Mouse (Mus musculus): ENCODE measurements at regions not wholly inside any gene's neighbourhood (a gene's known extent, or its start where the extent isn't known, plus 50 kb on each side); places are given as distances from the start of the nearest gene placed in this dataset.
A peak's percentile ranks its signal among the peaks of the same experiment; 100 is the strongest.

DNA sequence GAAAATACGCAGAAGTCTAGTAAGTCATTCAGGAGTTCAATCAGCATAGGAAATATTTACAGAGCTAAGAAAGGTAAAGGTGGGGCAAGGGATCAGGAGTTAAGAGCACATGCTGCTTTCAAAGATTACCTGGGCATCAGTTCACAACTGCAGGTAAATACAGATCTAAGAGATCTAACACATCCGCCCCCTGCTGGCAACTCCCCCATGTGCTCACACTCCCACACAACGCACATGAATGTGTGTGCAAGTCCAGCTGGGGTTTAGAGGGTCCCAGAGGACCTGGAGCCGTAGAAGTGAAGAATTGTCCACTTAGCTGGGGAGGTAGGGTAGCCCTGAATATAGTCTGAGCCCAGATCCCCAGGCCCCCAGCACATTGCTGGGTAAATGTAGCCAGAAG is 219.5 kb downstream of the Irx2 start:
- DNase-seq (ENCODE audit: low spot score): no peak
- Histone ChIP-seq H3K9ac (ENCODE audit: low read depth, low read length) (no peak overlapping the region), H3K4me3 (ENCODE audit: low read depth, low read length) (no peak overlapping the region), H3K27ac (ENCODE audit: low read depth, low read length) (no peak overlapping the region), H3K36me3 (ENCODE audit: control insufficient read depth, insufficient read depth, low read length) (no peaks in the 10 kb centered on the region), H3K4me2 (replicated peaks; ENCODE audit: low read depth, low read length) (no peak overlapping the region), H3K4me1 (replicated peaks; ENCODE audit: control insufficient read depth, insufficient read depth, low read length) (no peaks in the 10 kb centered on the region; the same call in 1 of the 2 replicates), H3K9me3 (ENCODE audit: control insufficient read depth, low read length) (no peaks in the 10 kb centered on the region), H3K27me3 (ENCODE audit: control insufficient read depth, insufficient read depth, low read length) (no peaks in the 10 kb centered on the region)
- 68% methylated on average over 4 of the region's 4 CpGs for WGBS
- no peak for ATAC-seq (ENCODE audit: low FRiP score)

DNA sequence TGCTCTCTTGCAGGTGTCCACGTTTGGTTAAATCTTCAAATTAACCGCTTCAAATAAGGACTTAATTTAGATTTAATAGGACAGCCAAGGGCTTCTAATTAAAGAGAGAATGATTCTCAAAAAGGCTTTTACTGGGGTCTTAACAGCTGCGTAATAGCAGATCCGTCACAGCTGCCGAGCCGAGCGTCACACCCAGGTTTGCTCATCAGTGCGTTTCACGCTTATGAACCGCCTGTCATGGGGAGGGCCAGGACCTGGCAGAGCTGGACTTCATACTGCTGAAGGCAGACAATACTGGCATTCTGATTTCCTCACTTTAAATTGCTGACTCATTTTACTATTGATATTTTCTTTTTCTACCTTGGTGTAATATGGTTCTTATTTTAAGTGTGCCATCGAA is 221.2 kb downstream of the Irx2 start:
- ATAC-seq (ENCODE audit: low FRiP score) (no peak), DNase-seq (ENCODE audit: low spot score) (no peak)
- Histone ChIP-seq H3K4me3 (ENCODE audit: low read depth, low read length) (no peak overlapping the region), H3K9ac (ENCODE audit: low read depth, low read length) (no peak overlapping the region), H3K36me3 (ENCODE audit: control insufficient read depth, insufficient read depth, low read length) (no peaks in the 10 kb centered on the region), H3K4me1 (replicated peaks; ENCODE audit: control insufficient read depth, insufficient read depth, low read length) (no peaks in the 10 kb centered on the region; the same call in 1 of the 2 replicates), H3K27ac (ENCODE audit: low read depth, low read length) (no peak overlapping the region), H3K9me3 (ENCODE audit: control insufficient read depth, low read length) (no peaks in the 10 kb centered on the region), H3K4me2 (replicated peaks; ENCODE audit: low read depth, low read length) (no peak overlapping the region), H3K27me3 (ENCODE audit: control insufficient read depth, insufficient read depth, low read length) (no peaks in the 10 kb centered on the region)
- WGBS: 55% methylated on average over 11 of the region's 11 CpGs

DNA sequence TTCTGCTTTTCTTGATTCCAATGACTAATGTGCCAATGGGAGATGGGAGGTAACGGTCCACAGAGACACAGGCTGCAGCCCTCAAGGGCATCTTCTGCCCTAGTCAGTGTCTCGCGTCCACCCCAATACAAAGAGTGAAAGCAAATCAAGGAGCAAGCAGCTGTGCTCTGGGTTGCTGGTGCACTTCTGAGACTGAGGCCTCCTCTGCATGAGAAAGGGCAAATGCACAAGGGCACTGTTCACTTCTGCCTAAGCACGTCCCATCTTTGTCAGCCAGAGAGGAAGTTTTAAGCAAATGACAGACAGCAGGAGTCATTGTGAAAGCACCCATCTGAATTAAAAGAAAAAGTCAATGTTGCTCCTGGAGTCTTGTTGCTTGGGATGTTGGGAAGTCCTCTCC is 224.3 kb downstream of the Irx2 start:
- Histone ChIP-seq H3K9me3 (ENCODE audit: control insufficient read depth, low read length) (no peaks in the 10 kb centered on the region), H3K4me2 (replicated peaks; ENCODE audit: low read depth, low read length) (no peak overlapping the region), H3K36me3 (ENCODE audit: control insufficient read depth, insufficient read depth, low read length) (no peaks in the 10 kb centered on the region), H3K27ac (ENCODE audit: low read depth, low read length) (no peak overlapping the region), H3K27me3 (ENCODE audit: control insufficient read depth, insufficient read depth, low read length) (no peaks in the 10 kb centered on the region), H3K4me1 (replicated peaks; ENCODE audit: control insufficient read depth, insufficient read depth, low read length) (no peaks in the 10 kb centered on the region; the same call in 1 of the 2 replicates), H3K4me3 (ENCODE audit: low read depth, low read length) (no peak overlapping the region), H3K9ac (ENCODE audit: low read depth, low read length) (no peak overlapping the region)
- ATAC-seq (ENCODE audit: low FRiP score): no peak
- DNase-seq (ENCODE audit: low spot score): no peak
- 50% methylated on average over 4 of the region's 4 CpGs for WGBS

DNA sequence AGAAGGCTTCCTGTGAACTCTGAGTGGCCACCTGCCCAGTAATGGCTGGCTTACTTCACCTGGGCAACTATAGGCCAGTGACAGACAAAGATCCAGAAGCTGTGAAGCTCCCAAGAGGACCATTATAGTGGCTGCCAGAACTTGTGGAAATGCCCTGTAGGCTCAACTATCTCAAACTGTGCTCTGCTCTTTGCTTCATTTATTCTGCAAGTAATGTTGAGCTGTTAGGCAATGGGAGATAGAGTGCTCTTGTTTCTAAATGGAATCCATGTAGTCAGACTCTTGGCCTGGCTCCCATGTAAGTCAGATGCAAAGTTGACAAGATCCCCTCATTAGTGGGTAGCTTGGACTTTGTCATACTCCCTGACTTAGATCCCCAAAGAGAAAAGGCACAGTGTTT is 247.3 kb downstream of the Irx2 start:
- no peak for DNase-seq (ENCODE audit: low spot score)

DNA sequence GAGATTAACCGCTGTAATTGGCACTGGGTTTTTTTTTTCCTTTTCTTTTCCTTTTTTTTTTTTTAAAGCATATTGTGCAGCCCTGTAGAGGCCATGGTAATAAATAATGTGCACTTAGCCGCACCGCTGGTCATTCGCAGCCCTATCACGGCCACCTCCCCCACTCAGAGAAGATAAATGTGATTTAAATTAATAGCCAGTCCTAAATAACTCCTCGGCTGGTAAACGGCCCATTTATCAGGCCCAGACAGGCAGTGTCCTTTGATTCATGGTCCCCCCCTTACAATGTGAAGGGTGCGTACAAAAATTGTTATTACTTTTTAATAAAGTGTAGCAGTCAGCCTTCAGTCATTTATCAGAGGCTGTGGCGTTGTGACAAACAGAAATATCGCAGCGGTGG is 266.4 kb downstream of the Irx2 start:
- no peaks in the 10 kb centered on the region for H3K9me3 ChIP-seq (ENCODE audit: control insufficient read depth, low read length)
- no peak overlapping the region for H3K4me2 ChIP-seq (replicated peaks; ENCODE audit: low read depth, low read length)
- peaks cover 13% of the 10 kb centered on the region for H3K27me3 ChIP-seq (ENCODE audit: control insufficient read depth, insufficient read depth, low read length)
- peak; percentile 37 for DNase-seq (ENCODE audit: low spot score)
- WGBS: 55% methylated on average over 11 of the region's 11 CpGs
- no peak overlapping the region for H3K27ac ChIP-seq (ENCODE audit: low read depth, low read length)
- no peaks in the 10 kb centered on the region for H3K4me1 ChIP-seq (replicated peaks; ENCODE audit: control insufficient read depth, insufficient read depth, low read length)
- ATAC-seq (ENCODE audit: low FRiP score): peak; percentile 60
- H3K4me3 ChIP-seq (ENCODE audit: low read depth, low read length): no peak overlapping the region
- no peaks in the 10 kb centered on the region for H3K36me3 ChIP-seq (ENCODE audit: control insufficient read depth, insufficient read depth, low read length)
- no peak overlapping the region for H3K9ac ChIP-seq (ENCODE audit: low read depth, low read length)

More for the DNA sequence above, 247.3 kb downstream of the Irx2 start:
- Histone ChIP-seq H3K27me3 (ENCODE audit: control insufficient read depth, insufficient read depth, low read length) (no peaks in the 10 kb centered on the region), H3K9me3 (ENCODE audit: control insufficient read depth, low read length) (no peaks in the 10 kb centered on the region), H3K9ac (ENCODE audit: low read depth, low read length) (no peak overlapping the region), H3K36me3 (ENCODE audit: control insufficient read depth, insufficient read depth, low read length) (no peaks in the 10 kb centered on the region), H3K4me1 (replicated peaks; ENCODE audit: control insufficient read depth, insufficient read depth, low read length) (no peaks in the 10 kb centered on the region), H3K4me2 (replicated peaks; ENCODE audit: low read depth, low read length) (no peak overlapping the region), H3K27ac (ENCODE audit: low read depth, low read length) (no peak overlapping the region), H3K4me3 (ENCODE audit: low read depth, low read length) (no peak overlapping the region)
- ATAC-seq (ENCODE audit: low FRiP score): no peak

DNA sequence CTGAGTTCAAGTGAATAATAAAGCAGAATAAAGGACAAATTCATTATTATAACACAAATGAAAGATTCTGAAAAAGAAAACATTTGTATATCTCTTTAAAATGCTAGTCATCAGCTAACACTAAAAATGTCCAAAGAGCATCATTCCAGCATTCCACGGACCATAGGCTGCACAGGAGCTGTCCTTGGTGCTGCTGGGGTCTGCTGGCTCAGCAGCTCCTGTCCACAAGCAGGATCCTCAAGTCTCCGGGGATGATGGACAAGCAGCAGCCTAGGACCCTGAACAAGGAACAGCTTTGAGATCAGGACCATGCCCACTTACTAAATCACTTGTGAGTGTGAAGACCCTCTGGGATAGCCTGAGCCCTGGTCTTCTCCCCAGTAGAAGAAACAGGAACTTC is 274.0 kb downstream of the Irx2 start:
- Histone ChIP-seq H3K9me3 (ENCODE audit: control insufficient read depth, low read length) (no peaks in the 10 kb centered on the region), H3K27ac (ENCODE audit: low read depth, low read length) (no peak overlapping the region), H3K4me3 (ENCODE audit: low read depth, low read length) (no peak overlapping the region), H3K27me3 (ENCODE audit: control insufficient read depth, insufficient read depth, low read length) (peaks cover 3% of the 10 kb centered on the region; the same call in 1 of the 2 replicates), H3K36me3 (ENCODE audit: control insufficient read depth, insufficient read depth, low read length) (no peaks in the 10 kb centered on the region), H3K4me1 (replicated peaks; ENCODE audit: control insufficient read depth, insufficient read depth, low read length) (no peaks in the 10 kb centered on the region), H3K9ac (ENCODE audit: low read depth, low read length) (no peak overlapping the region), H3K4me2 (replicated peaks; ENCODE audit: low read depth, low read length) (no peak overlapping the region)
- ATAC-seq (ENCODE audit: low FRiP score) (no peak), DNase-seq (ENCODE audit: low spot score) (peak; percentile 57)
- 41% methylated on average over 2 of the region's 2 CpGs for WGBS

DNA sequence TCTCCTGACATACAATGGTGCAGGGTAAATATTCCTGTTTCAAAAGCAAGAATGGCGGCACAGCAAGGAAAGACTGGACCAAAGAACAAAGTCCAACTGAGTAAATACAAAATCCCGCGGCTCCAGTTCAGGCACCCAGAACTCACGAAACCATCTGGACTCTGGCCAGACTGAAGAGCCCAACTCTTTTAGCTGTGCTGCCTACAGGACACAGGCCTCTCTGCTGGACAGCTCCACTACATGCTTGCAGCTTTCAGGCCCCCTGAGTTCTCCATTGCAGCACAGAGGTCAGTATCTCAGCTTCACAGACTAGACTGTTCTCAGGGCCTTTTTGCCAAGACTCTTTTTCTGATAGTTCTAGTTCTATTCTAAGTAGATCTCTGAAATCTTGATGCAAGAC is 290.3 kb downstream of the Irx2 start:
- DNase-seq (ENCODE audit: low spot score) (no peak), ATAC-seq (ENCODE audit: low FRiP score) (no peak)
- Histone ChIP-seq H3K27me3 (ENCODE audit: control insufficient read depth, insufficient read depth, low read length) (no peaks in the 10 kb centered on the region), H3K9ac (ENCODE audit: low read depth, low read length) (no peak overlapping the region), H3K4me3 (ENCODE audit: low read depth, low read length) (no peak overlapping the region), H3K27ac (ENCODE audit: low read depth, low read length) (no peak overlapping the region), H3K36me3 (ENCODE audit: control insufficient read depth, insufficient read depth, low read length) (no peaks in the 10 kb centered on the region), H3K4me2 (replicated peaks; ENCODE audit: low read depth, low read length) (no peak overlapping the region), H3K9me3 (ENCODE audit: control insufficient read depth, low read length) (no peaks in the 10 kb centered on the region), H3K4me1 (replicated peaks; ENCODE audit: control insufficient read depth, insufficient read depth, low read length) (no peaks in the 10 kb centered on the region)
- WGBS: 89% methylated on average over 4 of the region's 4 CpGs

DNA sequence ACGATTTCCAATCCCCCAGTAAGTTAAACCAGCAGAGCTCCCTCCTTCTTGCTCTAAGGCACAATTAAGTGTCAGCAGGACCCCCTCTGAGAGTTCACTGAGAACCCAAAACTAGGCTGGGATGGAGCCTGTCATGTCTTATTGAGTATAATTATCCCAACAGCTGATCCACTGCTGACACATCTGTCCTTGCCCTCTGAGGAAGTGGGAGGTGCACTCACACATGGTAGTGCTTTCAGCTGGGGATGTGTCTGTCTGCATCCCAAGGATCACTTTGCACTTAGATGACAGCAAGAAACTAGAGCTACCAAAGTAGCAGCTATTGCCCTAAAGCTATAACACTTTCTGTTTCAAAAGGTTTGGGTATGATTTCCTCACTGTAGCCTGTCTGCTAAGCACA is 291.7 kb downstream of the Irx2 start:
- H3K27me3 ChIP-seq (ENCODE audit: control insufficient read depth, insufficient read depth, low read length): no peaks in the 10 kb centered on the region
- no peaks in the 10 kb centered on the region for H3K9me3 ChIP-seq (ENCODE audit: control insufficient read depth, low read length)
- H3K27ac ChIP-seq (ENCODE audit: low read depth, low read length): no peak overlapping the region
- no peaks in the 10 kb centered on the region for H3K36me3 ChIP-seq (ENCODE audit: control insufficient read depth, insufficient read depth, low read length)
- no peaks in the 10 kb centered on the region for H3K4me1 ChIP-seq (replicated peaks; ENCODE audit: control insufficient read depth, insufficient read depth, low read length)
- ATAC-seq (ENCODE audit: low FRiP score) (no peak), DNase-seq (ENCODE audit: low spot score) (no peak)
- no peak overlapping the region for H3K9ac ChIP-seq (ENCODE audit: low read depth, low read length)
- no peak overlapping the region for H3K4me3 ChIP-seq (ENCODE audit: low read depth, low read length)
- 48% methylated on average over 1 of the region's 1 CpGs for WGBS
- no peak overlapping the region for H3K4me2 ChIP-seq (replicated peaks; ENCODE audit: low read depth, low read length)

DNA sequence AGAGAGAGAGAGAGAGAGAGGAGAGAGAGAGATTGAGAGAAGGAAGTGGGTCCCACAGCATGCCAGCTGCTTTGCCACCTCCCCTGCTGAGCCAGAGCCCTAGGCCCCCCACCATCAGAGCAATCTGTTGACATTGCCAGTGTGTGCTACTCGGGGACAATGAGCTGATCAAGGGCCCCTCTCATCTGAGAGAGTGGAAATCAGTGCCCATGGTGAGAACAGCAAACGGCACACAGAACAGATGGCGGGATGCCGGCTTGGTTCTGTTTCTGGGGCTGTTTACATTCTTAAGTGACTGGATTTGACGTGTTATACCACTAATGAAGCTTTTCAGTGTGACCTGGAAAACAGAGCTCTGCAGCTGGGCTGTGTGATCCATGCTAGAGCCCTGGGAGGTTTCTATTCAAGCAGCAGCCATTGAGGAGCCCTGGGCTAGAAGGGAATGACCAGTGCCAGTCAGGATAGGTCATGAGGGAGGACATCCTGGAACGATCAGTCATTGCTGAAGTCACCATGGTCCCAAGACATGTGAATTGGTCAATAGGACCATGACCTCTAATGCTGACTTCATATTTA is 296.0 kb downstream of the Irx2 start:
- Histone ChIP-seq H3K27ac (ENCODE audit: low read depth, low read length) (no peak overlapping the region), H3K4me3 (ENCODE audit: low read depth, low read length) (no peak overlapping the region), H3K9ac (ENCODE audit: low read depth, low read length) (no peak overlapping the region), H3K27me3 (ENCODE audit: control insufficient read depth, insufficient read depth, low read length) (no peaks in the 10 kb centered on the region), H3K4me2 (replicated peaks; ENCODE audit: low read depth, low read length) (no peak overlapping the region), H3K4me1 (replicated peaks; ENCODE audit: control insufficient read depth, insufficient read depth, low read length) (no peaks in the 10 kb centered on the region), H3K36me3 (ENCODE audit: control insufficient read depth, insufficient read depth, low read length) (no peaks in the 10 kb centered on the region), H3K9me3 (ENCODE audit: control insufficient read depth, low read length) (no peaks in the 10 kb centered on the region)
- 49% methylated on average over 6 of the region's 6 CpGs for WGBS
- ATAC-seq (ENCODE audit: low FRiP score) (no peak), DNase-seq (ENCODE audit: low spot score) (no peak)
